Mouse (Mus musculus): ENCODE measurements around the gene Nat8.
"Not testable (repeated sequence)": the region's sequence is repeated elsewhere in the genome, so short reads cannot be mapped to it uniquely, and the experiment has no call there.

Gene Nat8

GRCm38 (mm10) chr6:85836098-85836497, 4.2 kb upstream of the Nat8 start:
- DNase-seq (ENCODE audit: low spot score): not testable (repeated sequence)

- DNase-seq (ENCODE audit: low spot score): not testable (repeated sequence)
These were observed 3.2 kb upstream of the Nat8 start for GRCm38 (mm10) chr6:85835104-85835503.

GRCm38 (mm10) chr6:85834504-85835100, 2.7 kb upstream of the Nat8 start:
- not testable (repeated sequence) for DNase-seq (ENCODE audit: low spot score)

GRCm38 (mm10) chr6:85829462-85829861, 2.4 kb downstream of the Nat8 start:
- DNase-seq (ENCODE audit: low spot score): no peak

GRCm38 (mm10) chr6:85825886-85826285, 6.0 kb downstream of the Nat8 start:
- no peak for DNase-seq (ENCODE audit: low spot score)

- DNase-seq (ENCODE audit: low spot score): no peak
These were observed 8.3 kb downstream of the Nat8 start for GRCm38 (mm10) chr6:85823382-85824090.

GRCm38 (mm10) chr6:85822286-85822685, 9.6 kb downstream of the Nat8 start:
- no peak for DNase-seq (ENCODE audit: low spot score)

GRCm38 (mm10) chr6:85820837-85821236, 11.0 kb downstream of the Nat8 start, which contains the start of the genes Nat8f6 and Nat8f5:
Gene Nat8f6, minus strand, starts transcription at chr6:85820954.
Gene Nat8f5, minus strand, starts transcription at chr6:85820972.
- DNase-seq (ENCODE audit: low spot score): no peak

GRCm38 (mm10) chr6:85818338-85818737, 13.5 kb downstream of the Nat8 start:
- no peak for DNase-seq (ENCODE audit: low spot score)

- no peak for DNase-seq (ENCODE audit: low spot score)
These were observed 18.5 kb downstream of the Nat8 start for GRCm38 (mm10) chr6:85813339-85813738.

- DNase-seq (ENCODE audit: low spot score): not testable (repeated sequence)
These were observed 20.8 kb downstream of the Nat8 start for GRCm38 (mm10) chr6:85810942-85811537.

- not testable (repeated sequence) for DNase-seq (ENCODE audit: low spot score)
These were observed 21.4 kb downstream of the Nat8 start for GRCm38 (mm10) chr6:85810514-85810913.

- DNase-seq (ENCODE audit: low spot score): not testable (repeated sequence)
These were observed 22.1 kb downstream of the Nat8 start for GRCm38 (mm10) chr6:85809784-85810183.

GRCm38 (mm10) chr6:85803180-85803579, 28.7 kb downstream of the Nat8 start:
- not testable (repeated sequence) for DNase-seq (ENCODE audit: low spot score)
